Mouse (Mus musculus): ENCODE measurements at regions not wholly inside any gene's neighbourhood (a gene's known extent, or its start where the extent isn't known, plus 50 kb on each side); places are given as distances from the start of the nearest gene placed in this dataset.

DNA sequence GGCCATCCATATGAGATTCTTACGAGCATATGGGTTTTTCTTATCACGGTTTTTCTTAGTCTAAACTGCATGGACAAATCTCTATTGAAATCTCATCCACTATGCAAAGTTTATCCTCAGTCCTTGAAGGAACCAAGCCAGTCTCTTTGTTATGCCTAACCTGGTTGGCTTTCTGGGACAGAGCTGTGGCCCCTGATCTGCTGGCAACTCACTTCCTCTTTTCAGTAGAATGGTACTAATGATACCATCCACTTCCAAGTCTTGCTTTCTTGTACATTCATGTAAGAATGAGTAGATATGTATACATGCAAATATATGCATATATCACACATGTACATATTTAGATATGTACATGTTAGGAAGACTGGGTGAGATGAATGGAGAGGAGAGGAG lies 89.8 kb upstream of the Irf2bp2 start:
- DNase-seq (ENCODE audit: low spot score) = no peak

DNA sequence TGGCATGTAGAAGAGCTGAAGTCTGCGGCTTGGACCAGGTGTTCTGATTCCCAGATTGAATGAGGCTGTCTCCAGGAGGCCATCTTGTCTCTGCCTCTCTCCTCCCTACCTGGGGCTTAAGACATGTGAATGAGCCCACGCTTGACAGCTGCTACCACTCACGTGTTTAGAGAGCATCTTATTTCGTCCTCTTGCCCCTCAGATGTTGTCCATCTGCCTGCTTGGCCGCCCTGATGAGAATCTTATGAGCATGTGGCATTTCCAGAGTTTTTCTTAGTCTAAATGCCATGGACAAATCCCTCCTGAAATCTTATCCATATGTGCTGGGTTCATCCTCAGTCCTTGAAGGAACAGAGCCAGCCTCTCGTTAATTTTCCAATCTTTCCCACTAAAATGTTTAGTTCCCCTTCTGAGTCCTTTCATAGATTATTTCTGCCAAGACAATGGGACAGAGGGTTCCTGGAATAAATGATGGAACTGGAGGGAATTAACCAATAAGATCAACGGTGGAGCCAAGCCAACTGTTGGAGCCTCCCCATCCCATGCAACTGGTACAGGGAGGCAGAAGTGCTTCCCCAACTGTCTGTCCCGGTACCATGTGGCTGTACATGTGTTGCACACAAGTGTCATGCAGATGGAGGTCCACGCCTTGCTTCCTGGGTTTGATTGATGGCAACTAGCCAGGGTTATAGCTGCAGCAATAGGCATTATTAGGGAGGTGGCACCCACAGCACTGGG lies 89.2 kb upstream of the Irf2bp2 start:
- no peak for DNase-seq (ENCODE audit: low spot score)

DNA sequence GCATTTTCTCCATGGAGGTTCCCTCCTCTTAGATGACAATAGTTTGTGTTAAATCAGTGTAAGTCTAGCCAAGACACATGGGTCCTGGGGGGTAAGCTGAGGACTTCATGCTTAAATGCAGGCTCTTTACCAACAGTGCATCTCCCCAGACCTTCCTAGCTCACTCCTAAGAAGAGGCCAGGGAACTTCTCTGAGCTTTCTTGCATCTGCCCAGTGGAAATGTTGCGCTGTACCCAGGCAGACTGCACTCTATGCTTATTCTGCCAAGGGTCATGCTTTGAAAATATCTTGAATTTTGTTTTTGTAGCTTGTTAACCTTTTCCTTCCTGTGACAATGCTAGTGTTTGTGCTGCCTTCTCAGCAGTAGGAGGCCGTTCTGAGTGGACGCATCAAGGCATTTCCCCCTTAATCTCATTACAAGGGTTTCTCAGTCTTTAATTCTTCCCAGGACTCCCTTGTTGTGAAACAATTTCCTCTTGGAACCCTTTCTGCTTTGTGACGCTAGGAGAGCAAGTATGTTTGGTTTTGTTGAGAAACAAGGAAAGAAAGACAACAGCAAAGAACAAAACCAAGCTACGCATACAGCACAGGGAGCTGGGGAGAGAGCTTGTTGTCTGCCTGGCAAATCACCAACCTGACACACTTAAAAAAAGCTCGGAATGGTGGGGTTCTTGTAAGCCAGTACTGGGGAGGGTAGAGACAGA lies 88.3 kb upstream of the Irf2bp2 start:
- DNase-seq (ENCODE audit: low spot score) = no peak

GRCm38 (mm10) chr8:126678004-126678751 lies 84.4 kb upstream of the Irf2bp2 start:
- DNase-seq (ENCODE audit: low spot score) = no peak

GRCm38 (mm10) chr8:126675153-126675552 lies 81.4 kb upstream of the Irf2bp2 start:
- no peak for DNase-seq (ENCODE audit: low spot score)

DNA sequence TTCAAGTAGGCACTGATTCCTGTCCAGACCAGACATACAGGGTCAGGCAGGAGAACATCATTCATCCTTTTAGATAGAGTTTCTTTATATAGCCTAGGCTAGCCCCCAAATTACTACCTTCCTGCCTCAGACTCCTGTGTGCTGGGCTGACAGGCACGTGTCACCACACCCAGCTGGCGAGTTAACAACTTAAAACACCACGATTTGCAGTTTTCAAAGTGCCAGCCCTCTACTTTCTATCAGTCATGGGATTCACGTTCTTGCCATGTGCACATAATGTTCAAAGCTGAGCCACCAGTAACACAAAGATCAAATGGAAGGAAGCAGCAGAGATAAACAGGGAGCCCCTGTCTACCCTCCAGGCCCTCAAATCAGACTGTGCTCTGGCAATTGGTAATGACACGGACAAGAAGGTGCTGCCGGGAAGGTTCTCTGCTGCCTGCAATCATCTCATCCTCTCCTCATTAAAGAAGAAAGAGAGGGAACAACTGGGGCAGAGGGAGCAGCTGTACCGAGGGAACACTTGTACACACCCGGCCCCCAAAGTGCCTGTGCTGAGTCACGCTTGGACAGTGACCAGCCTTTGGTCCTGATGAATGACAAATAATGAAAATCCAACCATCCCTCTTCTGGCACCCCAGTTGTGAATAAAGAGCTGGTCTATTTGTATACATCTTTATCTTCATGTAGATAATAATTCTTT lies 79.4 kb upstream of the Irf2bp2 start:
- DNase-seq (ENCODE audit: low spot score) = no peak

DNA sequence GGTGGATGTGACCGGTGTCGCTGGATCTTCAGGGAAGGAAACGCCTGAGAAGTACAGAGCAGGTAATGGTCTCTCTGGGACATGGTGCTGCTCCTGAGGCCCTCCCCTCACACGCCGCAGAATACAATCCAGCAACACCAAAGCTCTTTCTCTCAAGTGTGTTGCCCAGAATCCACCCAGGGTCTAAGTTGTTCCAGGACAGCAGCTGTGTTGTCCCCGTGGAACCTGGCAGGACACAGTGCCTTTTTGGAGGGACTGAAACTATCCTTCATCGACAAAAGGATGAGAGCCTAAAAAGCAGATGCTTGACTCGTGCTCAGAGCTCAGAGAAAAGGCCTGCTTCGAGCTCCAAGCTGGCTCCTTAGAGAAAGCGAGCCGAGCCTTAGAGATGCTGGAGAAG lies 77.8 kb upstream of the Irf2bp2 start:
- DNase-seq (ENCODE audit: low spot score) = no peak

GRCm38 (mm10) chr8:126669919-126670318 lies 76.1 kb upstream of the Irf2bp2 start:
- no peak for DNase-seq (ENCODE audit: low spot score)

DNA sequence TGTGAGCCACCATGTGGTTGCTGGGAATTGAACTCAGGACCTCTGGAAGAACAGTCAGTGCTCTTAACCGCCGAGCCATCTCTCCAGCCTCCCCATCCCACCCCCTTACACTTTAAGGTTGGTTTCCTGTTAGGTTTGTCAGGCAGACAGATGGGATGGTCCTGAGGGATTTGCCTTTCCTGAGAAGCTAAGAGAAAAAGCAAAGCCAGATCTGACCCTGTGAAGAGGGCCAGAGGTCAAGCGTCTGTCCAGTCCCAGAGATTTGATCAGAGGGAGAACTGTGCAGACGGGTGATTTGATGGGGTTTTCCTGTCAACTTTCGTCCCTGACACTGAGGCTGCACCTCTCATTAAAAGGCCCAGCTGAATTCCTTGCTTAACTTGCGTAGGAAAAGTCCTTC lies 75.4 kb upstream of the Irf2bp2 start:
- DNase-seq (ENCODE audit: low spot score) = no peak

DNA sequence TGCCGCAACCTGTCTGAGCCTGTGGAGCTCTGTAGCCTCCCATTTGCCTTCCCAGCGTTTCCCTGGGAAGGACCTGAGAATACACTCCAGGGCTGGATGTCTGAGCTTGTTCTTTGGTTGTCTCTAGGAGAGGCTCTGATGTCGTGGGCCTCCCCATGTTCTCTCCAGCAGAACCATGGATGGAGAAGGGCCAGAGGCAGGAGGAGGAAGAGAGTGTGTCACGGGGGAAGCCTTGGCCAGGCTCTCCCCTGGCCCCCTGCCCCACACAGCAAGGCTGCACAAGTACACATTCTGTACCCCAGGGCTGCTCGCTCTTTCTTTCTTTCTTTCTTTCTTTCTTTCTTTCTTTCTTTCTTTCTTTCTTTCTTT lies 74.9 kb upstream of the Irf2bp2 start:
- no peak for DNase-seq (ENCODE audit: low spot score)

GRCm38 (mm10) chr8:126667721-126668656 lies 74.2 kb upstream of the Irf2bp2 start:
- peak; percentile 92 for DNase-seq (ENCODE audit: low spot score)

- DNase-seq (ENCODE audit: low spot score) = no peak
Observed at GRCm38 (mm10) chr8:126667086-126667720, 73.4 kb upstream of the Irf2bp2 start.

DNA sequence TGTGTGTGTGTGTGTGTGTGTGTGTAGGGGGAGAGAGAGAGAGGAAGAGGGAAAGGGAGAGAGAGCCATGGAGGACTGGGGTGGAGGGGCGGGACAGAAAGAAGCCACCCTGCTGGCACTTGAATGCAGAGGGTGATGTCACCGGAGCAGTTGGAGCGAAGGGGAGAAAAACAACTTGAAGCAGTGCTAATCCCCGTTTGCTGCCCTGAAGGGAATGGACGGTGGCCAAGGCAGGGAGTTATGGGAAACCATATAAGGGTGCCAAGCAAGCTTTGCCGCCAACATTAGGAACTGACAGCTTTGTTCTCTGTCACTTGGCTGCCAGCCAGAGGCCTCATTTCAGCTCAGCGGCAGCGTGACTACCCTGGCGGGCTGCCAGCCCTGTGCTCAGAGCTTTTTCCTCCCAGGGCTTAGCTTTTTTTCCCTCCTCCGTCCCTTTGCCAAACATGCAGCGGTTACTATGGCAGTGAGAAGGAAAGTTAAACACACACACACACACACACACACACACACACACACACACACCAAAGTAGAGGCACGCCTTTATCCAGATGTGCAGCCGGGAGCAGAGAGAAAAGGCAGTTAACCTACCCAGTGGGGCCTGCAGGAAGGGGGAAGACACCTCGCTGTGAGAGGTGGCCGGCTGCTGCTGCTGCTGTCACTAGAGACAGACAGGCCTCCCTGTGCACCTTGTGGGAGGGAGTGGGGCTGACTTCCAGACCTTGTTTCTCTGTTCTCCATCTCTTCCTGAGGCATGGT lies 72.7 kb upstream of the Irf2bp2 start:
- peak; percentile 98 for DNase-seq (ENCODE audit: low spot score)

GRCm38 (mm10) chr8:126665581-126666241 lies 71.9 kb upstream of the Irf2bp2 start:
- DNase-seq (ENCODE audit: low spot score) = peak; percentile 55

- no peak for DNase-seq (ENCODE audit: low spot score)
Observed at GRCm38 (mm10) chr8:126664891-126665290, 71.1 kb upstream of the Irf2bp2 start.

DNA sequence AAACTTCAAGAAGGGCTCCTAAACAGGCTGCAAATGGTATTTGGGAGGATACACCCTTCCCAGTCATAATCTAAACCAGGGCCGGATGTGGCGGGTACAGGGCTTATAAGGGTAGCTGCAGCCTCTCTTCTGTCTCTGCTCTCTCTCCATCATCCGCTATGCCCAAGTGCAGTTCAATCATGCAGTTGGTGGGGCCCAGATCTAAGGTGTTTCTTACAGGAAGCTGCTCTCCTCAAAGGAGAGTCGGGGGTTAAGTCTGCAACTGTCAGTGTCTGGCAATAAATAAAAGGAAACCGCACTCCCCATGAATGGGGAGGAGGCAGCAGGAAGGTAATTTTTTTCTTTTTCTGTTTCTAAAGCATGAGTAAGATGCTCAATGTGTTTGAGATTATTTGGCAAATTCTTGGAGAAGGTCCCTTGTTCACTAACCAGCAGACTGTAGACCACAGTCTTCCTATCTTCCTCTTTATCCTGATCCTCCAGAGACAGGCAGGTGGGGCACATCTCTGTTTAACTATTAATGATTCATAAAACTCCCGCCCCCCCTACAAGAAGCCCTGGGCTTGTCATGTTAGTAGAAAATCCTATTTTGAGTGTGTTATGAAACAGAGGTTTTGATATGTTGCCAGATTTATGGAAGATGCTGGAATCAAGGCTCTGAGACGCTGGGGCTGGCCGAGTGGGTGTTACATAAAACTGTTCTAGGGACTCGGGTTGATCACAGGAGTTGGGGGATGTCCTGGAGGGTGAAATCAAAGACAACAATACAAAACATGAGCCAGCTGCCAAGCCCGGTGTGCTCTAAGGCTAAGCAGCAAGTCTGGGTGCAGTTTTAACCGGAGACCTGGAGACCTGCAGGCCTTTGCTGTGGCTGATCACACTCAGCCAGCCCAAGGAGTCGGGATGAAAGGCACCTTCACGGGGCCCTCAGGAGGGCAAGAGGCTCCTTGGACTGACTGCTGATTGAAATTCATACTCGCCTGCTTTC lies 69.3 kb upstream of the Irf2bp2 start:
- no peak for DNase-seq (ENCODE audit: low spot score)

DNA sequence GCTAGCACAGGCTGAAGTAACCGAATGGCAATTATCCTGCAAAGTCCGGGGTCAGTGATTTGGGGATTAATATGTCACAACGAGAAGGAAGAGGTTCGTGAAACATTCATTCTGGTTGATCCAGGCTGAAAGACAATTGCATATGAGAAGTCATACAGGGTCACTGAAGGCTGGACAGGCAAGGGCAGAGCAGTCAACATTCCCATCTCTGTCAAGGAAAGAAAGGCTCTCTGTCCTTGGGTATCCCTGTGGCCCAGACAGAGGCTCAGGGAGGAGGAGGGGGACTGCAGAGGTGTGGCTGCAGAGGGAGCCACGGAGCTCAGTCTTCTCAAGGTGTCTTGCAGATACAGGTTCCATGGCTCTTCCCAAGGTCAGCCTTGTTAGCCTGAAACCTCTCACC lies 68.4 kb upstream of the Irf2bp2 start:
- no peak for DNase-seq (ENCODE audit: low spot score)

GRCm38 (mm10) chr8:126661511-126662142 lies 67.8 kb upstream of the Irf2bp2 start:
- DNase-seq (ENCODE audit: low spot score) = no peak

All from ovary, adult 18-20 months (tissue).